Mouse (Mus musculus) midbrain, postnatal 0 days (tissue): Measurements from ENCODE around the gene Iscu. TPM values are rescaled to one million over a fixed set of nuclear protein-coding genes. Genes with fewer than 3 reads are reported as not detected.
"Not testable (repeated sequence)": the region's sequence is repeated elsewhere in the genome, so short reads cannot be mapped to it uniquely, and the experiment has no call there.

ENCODE experiments used
- ATAC-seq: fragments of 200-750 bp; cut with Nextera tagmentation; 2 replicates; pipeline ENCODE4 v1.8.0; 2017; ENCODE audit warnings: moderate number of reproducible peaks, mild to moderate bottlenecking, moderate TSS enrichment, moderate library complexity; ENCODE audit not compliant: low FRiP score
- DNase-seq: peaks from one replicate; pipeline ENCODE4 v3.0.0-alpha.2; 2015; ENCODE audit warnings: low spot score
- H3K27ac ChIP-seq: fragments of 300-500 bp; sonication (generic); 2 replicates; pipeline ENCODE4 v1.5.1; 2014; ENCODE audit warnings: low read depth, mild to moderate bottlenecking, low read length, mixed read lengths
- H3K27me3 ChIP-seq: fragments of 300-500 bp; sonication (generic); 2 replicates; pipeline ENCODE4 v1.6.1; 2014; ENCODE audit warnings: low read length, control low read depth, mixed read lengths; ENCODE audit not compliant: insufficient read depth
- H3K36me3 ChIP-seq: fragments of 300-500 bp; sonication (generic); 2 replicates; pipeline ENCODE4 v1.6.1; 2014; ENCODE audit warnings: low read length, control low read depth, mixed read lengths; ENCODE audit not compliant: insufficient read depth
- H3K4me1 ChIP-seq: fragments of 300-500 bp; sonication (generic); 2 replicates; pipeline ENCODE4 v1.6.1; 2014; ENCODE audit warnings: mild to moderate bottlenecking, control low read depth, antibody characterized with exemption, low read length, mixed read lengths; ENCODE audit not compliant: insufficient read depth
- H3K4me2 ChIP-seq: fragments of 300-500 bp; sonication (generic); 2 replicates; pipeline ENCODE4 v1.6.1; 2014; ENCODE audit warnings: low read depth, mild to moderate bottlenecking, low read length, mixed read lengths; ENCODE audit not compliant: poor library complexity, severe bottlenecking
- H3K4me3 ChIP-seq: fragments of 300-500 bp; sonication (generic); 2 replicates; pipeline ENCODE4 v1.5.1; 2014; ENCODE audit warnings: low read depth, mild to moderate bottlenecking, low read length, moderate library complexity
- H3K9ac ChIP-seq: fragments of 300-500 bp; sonication (generic); replicated peaks from 2 replicates; pipeline ENCODE4 v1.6.1; 2014; ENCODE audit warnings: mild to moderate bottlenecking, low read length, moderate library complexity, mixed read lengths; ENCODE audit not compliant: poor library complexity, severe bottlenecking
- H3K9me3 ChIP-seq: fragments of 300-500 bp; sonication (generic); 2 replicates; pipeline ENCODE4 v1.6.1; 2016; ENCODE audit warnings: low read length, control low read depth
- CTCF ChIP-seq: IDR thresholded peaks from 2 replicates; pipeline ENCODE4 v1.5.1; 2016; ENCODE audit warnings: antibody characterized with exemption, mild to moderate bottlenecking
- WGBS: fragments of 180-500 bp; shearing (Covaris S2); extraction: QIAGEN DNeasy Blood & Tissue Kit; methylation state at CpG from one replicate; pipeline ENCODE4 v1.1.7; 2014; 5-methylcytosine and 5-hydroxymethylcytosine counted together
- polyA plus RNA-seq: library from polyadenylated mRNA; unstranded; fragments of >200 nt; fragmentation: Nextera tagmentation; extraction: Ambion mirVana; gene quantifications from 2 replicates; pipeline ENCODE4 v1.2.1, GENCODE M21; 2015
- total RNA-seq: library from RNA; depleted of rRNA; stranded (reverse); fragments of >200 nt; gene quantifications from 2 replicates; pipeline ENCODE4 v1.2.3, GENCODE M21; 2014

The Iscu gene
- total and polyA plus RNA-seq, 2 experiments from 2014 or later = 65.8 to 96.9 TPM

- 88% methylated on average over 9 of the region's 9 CpGs for WGBS
- no peak for DNase-seq
Measured at GRCm38 (mm10) chr5:113805301-113805700, 32.8 kb downstream of the Iscu start.

GRCm38 (mm10) chr5:113806414-113806813 lies 33.9 kb downstream of the Iscu start:
- H3K36me3 ChIP-seq = no peaks in the 10 kb centered on the region
- no peaks in the 10 kb centered on the region for H3K4me1 ChIP-seq

More at GRCm38 (mm10) chr5:113805301-113805700, 32.8 kb downstream of the Iscu start:
- no peaks in the 10 kb centered on the region for H3K4me1 ChIP-seq
- H3K4me3 ChIP-seq = no peak overlapping the region
- no peak overlapping the region for H3K4me2 ChIP-seq
- no peaks in the 10 kb centered on the region for H3K27me3 ChIP-seq
- H3K36me3 ChIP-seq = no peaks in the 10 kb centered on the region
- no peaks in the 10 kb centered on the region for H3K9me3 ChIP-seq
- H3K27ac ChIP-seq = no peak overlapping the region
- no peak overlapping the region for H3K9ac ChIP-seq
- no peak for ATAC-seq
- TF ChIP-seq CTCF = no peak

GRCm38 (mm10) chr5:113807712-113808111 lies 35.2 kb downstream of the Iscu start:
- Histone ChIP-seq H3K36me3 (no peaks in the 10 kb centered on the region), H3K27me3 (no peaks in the 10 kb centered on the region), H3K9ac (no peak overlapping the region), H3K4me2 (no peak overlapping the region), H3K9me3 (no peaks in the 10 kb centered on the region), H3K4me1 (no peaks in the 10 kb centered on the region), H3K4me3 (no peak overlapping the region), H3K27ac (no peak overlapping the region)
- ATAC-seq (no peak), DNase-seq (no peak)
- TF ChIP-seq CTCF = no peak
- 63% methylated on average over 9 of the region's 9 CpGs for WGBS

More at GRCm38 (mm10) chr5:113806414-113806813, 33.9 kb downstream of the Iscu start:
- no peak for TF ChIP-seq CTCF
- no peak overlapping the region for H3K4me2 ChIP-seq
- no peaks in the 10 kb centered on the region for H3K9me3 ChIP-seq
- 43% methylated on average over 10 of the region's 10 CpGs for WGBS
- no peaks in the 10 kb centered on the region for H3K27me3 ChIP-seq
- no peak overlapping the region for H3K9ac ChIP-seq
- DNase-seq = no peak
- no peak for ATAC-seq
- no peak overlapping the region for H3K27ac ChIP-seq
- no peak overlapping the region for H3K4me3 ChIP-seq

GRCm38 (mm10) chr5:113808177-113808576 lies 35.6 kb downstream of the Iscu start:
- no peak for ATAC-seq
- no peak for DNase-seq
- no peaks in the 10 kb centered on the region for H3K9me3 ChIP-seq
- H3K36me3 ChIP-seq = no peaks in the 10 kb centered on the region
- H3K27ac ChIP-seq = no peak overlapping the region
- no peaks in the 10 kb centered on the region for H3K4me1 ChIP-seq
- H3K4me2 ChIP-seq = no peak overlapping the region
- no peak overlapping the region for H3K9ac ChIP-seq
- no peak overlapping the region for H3K4me3 ChIP-seq
- 91% methylated on average over 2 of the region's 2 CpGs for WGBS
- no peak for TF ChIP-seq CTCF
- no peaks in the 10 kb centered on the region for H3K27me3 ChIP-seq

GRCm38 (mm10) chr5:113810111-113810510 lies 37.6 kb downstream of the Iscu start:
- H3K36me3 ChIP-seq = no peaks in the 10 kb centered on the region
- H3K27ac ChIP-seq = no peak overlapping the region
- no peak overlapping the region for H3K4me3 ChIP-seq
- ATAC-seq = no peak
- H3K4me2 ChIP-seq = no peak overlapping the region
- H3K4me1 ChIP-seq = no peaks in the 10 kb centered on the region
- WGBS = 91% methylated on average over 4 of the region's 4 CpGs
- H3K27me3 ChIP-seq = 0 out of 2 replicates have a peak, but pooled peaks cover 5% of the 10 kb centered on the region
- H3K9me3 ChIP-seq = no peaks in the 10 kb centered on the region
- no peak overlapping the region for H3K9ac ChIP-seq
- DNase-seq = no peak
- no peak for TF ChIP-seq CTCF

- H3K27me3 ChIP-seq, H3K27ac ChIP-seq, H3K4me1 ChIP-seq, H3K4me3 ChIP-seq, H3K9me3 ChIP-seq, H3K36me3 ChIP-seq, H3K4me2 ChIP-seq, DNase-seq, H3K9ac ChIP-seq, ATAC-seq: not testable (repeated sequence)
- 23% methylated on average over 11 of the region's 12 CpGs for WGBS
- TF ChIP-seq CTCF = peak; percentile 47
Measured at GRCm38 (mm10) chr5:113811824-113812420, 39.4 kb downstream of the Iscu start.
